Mouse (Mus musculus) granulocyte monocyte progenitor cell, adult 5-6 weeks (primary cell): ENCODE results near the gene Vmn1r170. TPM values are rescaled to one million over a fixed set of nuclear protein-coding genes. Genes with fewer than 3 reads are reported as not detected.
"Not testable (repeated sequence)": the region's sequence is repeated elsewhere in the genome, so short reads cannot be mapped to it uniquely, and the experiment has no call there.

Experiments
- ATAC-seq: replicated peaks from 2 replicates; pipeline ENCODE4 v1.8.0; 2016; ENCODE audit warnings: mild to moderate bottlenecking, moderate TSS enrichment, inconsistent platforms; ENCODE audit not compliant: poor library complexity, severe bottlenecking
- total RNA-seq, 2 experiments: library from RNA; stranded (forward) in 1 of 2; stranded (reverse) in 1 of 2; fragments of 200-712, 200-1000 nt in 1 of 2; fragments of >200 nt in 1 of 2; fragmentation: Nextera tagmentation in 1 of 2; gene quantifications; 2 replicates each; pipeline ENCODE4 v1.2.3; 2014 to 2017

Vmn1r170 gene
- total RNA-seq (2014; fragmentation: Nextera tagmentation), result not detected in 2 replicates
- not detected in 2 replicates for total RNA-seq (2017)

- ATAC-seq, result not testable (repeated sequence)
Observed at GRCm38 (mm10) chr7:23605875-23606274, at the start of gene Vmn1r170. Gene Vmn1r170, plus strand, starts transcription at chr7:23606175.

DNA sequence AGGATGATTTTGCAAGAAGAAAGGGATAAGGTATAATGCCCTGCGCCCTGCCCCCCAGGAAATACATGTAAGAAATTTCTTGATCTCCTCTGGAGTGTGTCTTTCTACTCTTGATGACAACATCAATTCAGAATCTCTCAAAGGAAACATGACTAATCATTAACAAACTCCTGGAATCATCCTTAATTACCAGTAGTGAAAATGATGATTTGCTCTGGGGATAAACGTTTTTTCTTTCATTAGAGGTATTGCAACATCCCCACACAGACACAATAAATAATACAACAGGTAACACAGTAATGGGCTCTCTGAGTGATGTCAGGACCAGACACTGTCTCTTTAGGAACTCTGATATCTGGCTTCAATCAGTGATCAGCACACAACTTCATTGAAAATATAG lies 30.7 kb upstream of the Vmn1r170 start, which contains the start of gene Vmn1r169:
Gene Vmn1r169, plus strand, starts transcription at position 301 of the 400 bp plus-strand sequence.
- not testable (repeated sequence) for ATAC-seq

- ATAC-seq, result no peak
Observed at GRCm38 (mm10) chr7:23630422-23630821, 24.4 kb downstream of the Vmn1r170 start, which contains the start of gene Vmn1r171. Gene Vmn1r171, plus strand, starts transcription at chr7:23630722.

Other genes with a start within 250 kb of the Vmn1r170 start
- gene Nlrp5, start 220.3 kb upstream of the Vmn1r170 start, total RNA-seq (2014; fragmentation: Nextera tagmentation), result not detected in 2 replicates
- not detected in 2 replicates for gene Nlrp5, start 220.3 kb upstream of the Vmn1r170 start, total RNA-seq (2017)
- gene Vmn1r167, start 99.0 kb upstream of the Vmn1r170 start, total RNA-seq (2014; fragmentation: Nextera tagmentation), result not detected in 2 replicates
- gene Vmn1r167, start 99.0 kb upstream of the Vmn1r170 start, total RNA-seq (2017), result not detected in 2 replicates
- gene Vmn1r168, start 66.4 kb upstream of the Vmn1r170 start, total RNA-seq (2014; fragmentation: Nextera tagmentation), result not detected in 2 replicates
- gene Vmn1r168, start 66.4 kb upstream of the Vmn1r170 start, total RNA-seq (2017), result not detected in 2 replicates
- gene Vmn1r169, start 30.6 kb upstream of the Vmn1r170 start, total RNA-seq (2014; fragmentation: Nextera tagmentation), result not detected in 2 replicates
- not detected in 2 replicates for gene Vmn1r169, start 30.6 kb upstream of the Vmn1r170 start, total RNA-seq (2017)
- not detected in 2 replicates for gene Vmn1r171, start 24.5 kb downstream of the Vmn1r170 start, total RNA-seq (2014; fragmentation: Nextera tagmentation)
- gene Vmn1r171, start 24.5 kb downstream of the Vmn1r170 start, total RNA-seq (2017), result not detected in 2 replicates
- gene Vmn1r172, start 52.1 kb downstream of the Vmn1r170 start, total RNA-seq (2014; fragmentation: Nextera tagmentation), result not detected in 2 replicates
- not detected in 2 replicates for gene Vmn1r172, start 52.1 kb downstream of the Vmn1r170 start, total RNA-seq (2017)
- gene Vmn1r173, start 94.5 kb downstream of the Vmn1r170 start, total RNA-seq (2014; fragmentation: Nextera tagmentation), result not detected in 2 replicates
- gene Vmn1r173, start 94.5 kb downstream of the Vmn1r170 start, total RNA-seq (2017), result not detected in 2 replicates
- not detected in 2 replicates for gene Vmn1r174, start 146.1 kb downstream of the Vmn1r170 start, total RNA-seq (2014; fragmentation: Nextera tagmentation)
- gene Vmn1r174, start 146.1 kb downstream of the Vmn1r170 start, total RNA-seq (2017), result not detected in 2 replicates
- not detected in 2 replicates for gene Vmn1r175, start 204.5 kb downstream of the Vmn1r170 start, total RNA-seq (2014; fragmentation: Nextera tagmentation)
- gene Vmn1r175, start 204.5 kb downstream of the Vmn1r170 start, total RNA-seq (2017), result not detected in 2 replicates
- not detected in 2 replicates for gene Vmn1r176, start 231.2 kb downstream of the Vmn1r170 start, total RNA-seq (2014; fragmentation: Nextera tagmentation)
- not detected in 2 replicates for gene Vmn1r176, start 231.2 kb downstream of the Vmn1r170 start, total RNA-seq (2017)